ENCODE assay signal across 8 mouse cellular contexts in the genomic region with DNA sequence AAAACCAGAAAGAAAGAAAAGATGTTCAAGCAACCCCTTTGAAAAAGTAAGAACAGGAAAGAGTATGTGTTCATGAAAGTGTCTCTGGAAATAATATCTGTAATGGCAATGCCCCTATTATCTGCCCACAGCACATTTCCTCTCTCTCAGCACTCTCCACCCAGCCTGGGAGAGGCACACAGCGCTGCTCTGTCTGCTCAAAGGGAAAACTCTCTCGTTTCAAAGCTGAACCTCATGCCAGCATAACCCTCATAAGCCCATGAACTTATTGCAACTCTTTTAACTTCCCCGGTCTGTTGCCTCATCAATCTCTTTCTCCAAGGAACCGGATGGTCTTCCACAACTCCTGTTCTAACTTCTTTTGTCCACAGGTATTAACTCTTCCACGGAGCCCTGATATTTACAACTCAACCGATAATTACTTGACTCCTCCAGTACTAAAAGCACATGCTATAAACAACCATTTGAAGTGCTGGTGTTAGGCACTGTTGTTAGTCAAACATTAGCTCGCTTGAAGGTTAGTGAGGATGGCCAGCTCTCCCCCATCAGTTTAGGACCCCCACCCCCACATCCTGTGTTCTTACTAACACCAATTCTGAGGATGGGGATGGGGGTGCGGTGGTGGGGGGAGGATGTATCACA. TPM values are rescaled to one million over a fixed set of nuclear protein-coding genes. Genes with fewer than 3 reads are reported as not detected.
A peak's percentile ranks its signal among the peaks of the same experiment; 100 is the strongest.
DNase-seq lines count a peak whose midpoint lies in the region; ATAC-seq and TF ChIP-seq lines count a peak whose summit lies in the region.

No protein-coding gene starts in this region.

- WGBS in kidney, embryonic 14.5 days: 3% methylated on average over 8 of the region's 8 CpGs
- 19% methylated on average over 8 of the region's 8 CpGs for WGBS in embryonic facial prominence, embryonic 15.5 days
- WGBS in limb, embryonic 13.5 days: 3% methylated on average over 8 of the region's 8 CpGs
- WGBS in olfactory bulb, adult 2 months: 21% methylated on average over 8 of the region's 8 CpGs

- no peak for TF ChIP-seq POLR2A in olfactory bulb, adult 2 months (IDR thresholded peaks at IDR 0.05; ENCODE audit: insufficient read depth, low read depth, low read length)

- no peaks in the 10 kb centered on the region for H3K27me3 ChIP-seq in kidney, embryonic 14.5 days (ENCODE audit: control insufficient read depth, insufficient read depth, low read length)
- H3K27me3 ChIP-seq in embryonic facial prominence, embryonic 15.5 days: no peaks in the 10 kb centered on the region
- H3K27me3 ChIP-seq in limb, embryonic 13.5 days: no peaks in the 10 kb centered on the region

- H3K27ac ChIP-seq in kidney, embryonic 14.5 days (ENCODE audit: low read depth, low read length): peak overlapping the region; percentile 38; the same call in 1 of the 2 replicates
- peak overlapping the region; percentile 87 for H3K27ac ChIP-seq in embryonic facial prominence, embryonic 15.5 days (replicated peaks)
- H3K27ac ChIP-seq in limb, embryonic 13.5 days: peak overlapping the region; percentile 76
- peak overlapping the region; percentile 51; the same call in 1 of the 2 replicates for H3K27ac ChIP-seq in olfactory bulb, adult 2 months (ENCODE audit: insufficient read depth, low read depth, low read length)

- H3K4me3 ChIP-seq in kidney, embryonic 14.5 days (ENCODE audit: low read length): no peak overlapping the region
- no peak overlapping the region for H3K4me3 ChIP-seq in embryonic facial prominence, embryonic 15.5 days (replicated peaks)
- no peak overlapping the region for H3K4me3 ChIP-seq in limb, embryonic 13.5 days
- no peak overlapping the region for H3K4me3 ChIP-seq in olfactory bulb, adult 2 months (ENCODE audit: insufficient read depth, low read depth, low read length)

- no peak for ATAC-seq in kidney, embryonic 14.5 days (ENCODE audit: low FRiP score, low TSS enrichment)
- ATAC-seq in embryonic facial prominence, embryonic 15.5 days (ENCODE audit: insufficient number of reproducible peaks, low FRiP score, low TSS enrichment, low read depth): no peak
- ATAC-seq in limb, embryonic 13.5 days (ENCODE audit: low FRiP score, low read depth): peak; percentile 34; the same call in 1 of the 2 replicates
- ATAC-seq in cerebellum, adult (ENCODE audit: insufficient number of reproducible peaks, low FRiP score, low TSS enrichment): no peak

- no peak for DNase-seq in kidney, adult 11 months
- DNase-seq in urinary bladder, postnatal 10 days (ENCODE audit: low spot score): no peak
- DNase-seq in right cerebral cortex, postnatal 10 days (ENCODE audit: low spot score in 2 of 2): no peak

- peaks cover 22% of the 10 kb centered on the region for H3K4me1 ChIP-seq in kidney, embryonic 14.5 days (ENCODE audit: control insufficient read depth, insufficient read depth, low read length)
- H3K4me1 ChIP-seq in embryonic facial prominence, embryonic 15.5 days: peaks cover 37% of the 10 kb centered on the region
- H3K4me1 ChIP-seq in limb, embryonic 13.5 days: peaks cover 38% of the 10 kb centered on the region
- H3K4me1 ChIP-seq in olfactory bulb, adult 2 months (ENCODE audit: control insufficient read depth, insufficient read depth, low read length): peaks cover 4% of the 10 kb centered on the region; the same call in 1 of the 2 replicates

- H3K4me2 ChIP-seq in kidney, embryonic 14.5 days (replicated peaks; ENCODE audit: low read depth, low read length): peak overlapping the region; percentile 10; the same call in 1 of the 2 replicates
- peak overlapping the region; percentile 22 for H3K4me2 ChIP-seq in embryonic facial prominence, embryonic 15.5 days (replicated peaks)
- H3K4me2 ChIP-seq in limb, embryonic 13.5 days (replicated peaks): peak overlapping the region; percentile 48

- H3K36me3 ChIP-seq in kidney, embryonic 14.5 days (ENCODE audit: control insufficient read depth, insufficient read depth, low read length): peaks cover 6% of the 10 kb centered on the region; the same call in 1 of the 2 replicates
- H3K36me3 ChIP-seq in embryonic facial prominence, embryonic 15.5 days: peaks cover 7% of the 10 kb centered on the region; the same call in 1 of the 2 replicates
- H3K36me3 ChIP-seq in limb, embryonic 13.5 days: 0 out of 2 replicates have a peak, but pooled peaks cover under 1% of the 10 kb centered on the region

- no peak for TF ChIP-seq CTCF in olfactory bulb, adult 2 months (IDR thresholded peaks at IDR 0.05; ENCODE audit: insufficient read depth, low read depth, low read length)

- no peaks in the 10 kb centered on the region for H3K9me3 ChIP-seq in kidney, embryonic 14.5 days (ENCODE audit: control insufficient read depth, low read length)
- no peaks in the 10 kb centered on the region for H3K9me3 ChIP-seq in embryonic facial prominence, embryonic 15.5 days (replicated peaks)
- H3K9me3 ChIP-seq in limb, embryonic 13.5 days: no peaks in the 10 kb centered on the region

- no peak overlapping the region; the same call in 1 of the 2 replicates for H3K9ac ChIP-seq in kidney, embryonic 14.5 days (ENCODE audit: low read depth, low read length)
- no peak overlapping the region for H3K9ac ChIP-seq in embryonic facial prominence, embryonic 15.5 days
- H3K9ac ChIP-seq in limb, embryonic 13.5 days: peak overlapping the region; percentile 25; the same call in 1 of the 2 replicates

RNA-seq across cellular contexts. Expression of a gene that starts 23.7 kb away (rescaled TPM):
- polyA plus RNA-seq in kidney, embryonic 14.5 days (2014; fragmentation: Nextera tagmentation; extraction: Ambion mirVana): 26.5 and 36.6 TPM in 2 replicates
- 35.3 and 37.4 TPM in 2 replicates for polyA plus RNA-seq in embryonic facial prominence, embryonic 15.5 days (2015; fragmentation: Nextera tagmentation; extraction: Ambion mirVana)
- polyA plus RNA-seq in limb, embryonic 13.5 days (2015; fragmentation: Nextera tagmentation; extraction: Ambion mirVana): 21.8 and 23.6 TPM in 2 replicates
- polyA plus RNA-seq in olfactory bulb, adult 2 months (2012; ENCODE audit: insufficient read depth, insufficient read length, low replicate concordance, missing spikeins): not detected in 2 replicates

RNA-seq across cellular contexts. Expression of a gene that starts 26.5 kb away (rescaled TPM):
- polyA plus RNA-seq in kidney, embryonic 14.5 days (2014; fragmentation: Nextera tagmentation; extraction: Ambion mirVana): 30.4 and 33.5 TPM in 2 replicates
- 39.8 and 42.3 TPM in 2 replicates for polyA plus RNA-seq in embryonic facial prominence, embryonic 15.5 days (2015; fragmentation: Nextera tagmentation; extraction: Ambion mirVana)
- polyA plus RNA-seq in limb, embryonic 13.5 days (2015; fragmentation: Nextera tagmentation; extraction: Ambion mirVana): 38.6 and 40.3 TPM in 2 replicates
- not detected in 2 replicates for polyA plus RNA-seq in olfactory bulb, adult 2 months (2012; ENCODE audit: insufficient read depth, insufficient read length, low replicate concordance, missing spikeins)

RNA-seq across cellular contexts. Expression of a gene that starts 26.6 kb away (rescaled TPM):
- polyA plus RNA-seq in kidney, embryonic 14.5 days (2014; fragmentation: Nextera tagmentation; extraction: Ambion mirVana): 25.7 and 29.3 TPM in 2 replicates
- 26.3 and 26.7 TPM in 2 replicates for polyA plus RNA-seq in embryonic facial prominence, embryonic 15.5 days (2015; fragmentation: Nextera tagmentation; extraction: Ambion mirVana)
- 34.9 and 36.5 TPM in 2 replicates for polyA plus RNA-seq in limb, embryonic 13.5 days (2015; fragmentation: Nextera tagmentation; extraction: Ambion mirVana)
- polyA plus RNA-seq in olfactory bulb, adult 2 months (2012; ENCODE audit: insufficient read depth, insufficient read length, low replicate concordance, missing spikeins): not detected in 2 replicates

Comparison
In these comparisons a context has a peak if more than half of its experiments do, and no peak if none do; other contexts are left out.
1. RNA of a gene that starts 23.7 kb away (polyA plus RNA-seq): 35.3 to 37.4 TPM in embryonic facial prominence, embryonic 15.5 days, 26.5 to 36.6 TPM in kidney, embryonic 14.5 days and 21.8 to 23.6 TPM in limb, embryonic 13.5 days; not detected in olfactory bulb, adult 2 months; every median in the first group is over 10 times any median in the second.
2. RNA of a gene that starts 26.5 kb away (polyA plus RNA-seq): 39.8 to 42.3 TPM in embryonic facial prominence, embryonic 15.5 days, 38.6 to 40.3 TPM in limb, embryonic 13.5 days and 30.4 to 33.5 TPM in kidney, embryonic 14.5 days; not detected in olfactory bulb, adult 2 months; every median in the first group is over 10 times any median in the second.
3. Peak in every context shown above with its lines, with median percentiles within 50 percentile points of each other: H3K27ac ChIP-seq and H3K4me2 ChIP-seq.